8 mouse cellular contexts compared by ENCODE assay signal in the genomic region with DNA sequence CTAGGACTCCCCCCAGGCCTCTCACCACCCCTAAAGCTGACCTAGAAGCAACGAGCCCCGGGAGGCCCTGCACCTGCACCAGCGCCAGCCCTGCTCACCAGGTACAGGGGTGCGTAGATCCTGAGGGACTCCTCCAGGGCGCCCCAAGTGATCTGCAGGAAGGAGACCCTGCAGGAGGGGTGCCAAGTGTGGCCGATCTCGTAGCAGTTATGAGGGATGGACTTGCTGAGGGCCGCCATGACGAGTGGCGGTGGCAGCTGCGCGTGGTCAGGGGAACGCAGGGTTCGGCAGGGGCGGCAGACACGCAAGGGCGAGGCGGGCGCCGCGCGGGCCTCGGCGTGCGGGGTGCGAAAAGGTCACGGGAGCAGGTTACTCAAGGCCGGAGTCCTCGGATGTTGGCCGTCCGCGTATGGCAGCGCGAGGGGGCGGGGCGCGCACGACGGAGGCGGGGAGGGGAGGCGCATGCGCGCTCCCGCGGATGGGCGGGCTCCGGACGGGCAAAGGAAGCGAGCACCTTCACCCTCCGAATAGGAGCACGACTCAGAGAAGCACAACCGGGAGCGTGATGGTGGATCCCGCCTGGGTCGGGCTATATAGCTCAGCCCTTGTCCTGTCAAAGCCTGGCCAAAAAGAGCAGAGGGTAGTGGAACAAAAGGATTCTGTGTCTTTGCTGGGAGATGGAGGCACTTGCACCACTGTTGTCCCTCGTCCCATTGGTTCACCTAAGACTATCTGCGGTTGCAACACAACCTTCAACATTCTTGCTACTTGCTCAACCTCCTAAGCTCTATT.
DNase-seq lines count a peak whose midpoint lies in the region; ATAC-seq and TF ChIP-seq lines count a peak whose summit lies in the region.

No protein-coding gene starts in this region.

- under 1% methylated on average over 56 of the region's 57 CpGs for WGBS in forebrain, embryonic 15.5 days
- under 1% methylated on average over 57 of the region's 57 CpGs for WGBS in lung, embryonic 14.5 days
- WGBS in olfactory bulb, adult 2 months, result under 1% methylated on average over 57 of the region's 57 CpGs
- 1% methylated on average over 55 of the region's 57 CpGs for WGBS in thymus, adult 2 months

- no peaks in the 10 kb centered on the region for H3K9me3 ChIP-seq in forebrain, embryonic 15.5 days
- H3K9me3 ChIP-seq in lung, embryonic 14.5 days (ENCODE audit: low read depth, low read length), result no peaks in the 10 kb centered on the region

- H3K9ac ChIP-seq in forebrain, embryonic 15.5 days (replicated peaks), result peak overlapping the region; percentile 83
- peak overlapping the region; percentile 90 for H3K9ac ChIP-seq in lung, embryonic 14.5 days

- peak; percentile 86 for DNase-seq in ES-CJ7 (ENCODE audit: low read depth, low spot score)
- peak; percentile 94 for DNase-seq in cerebellum, adult 11 months
- DNase-seq in heart, postnatal 36 days, result peak; percentile 95 to 96
- peak; percentile 92 to 93 for DNase-seq in layer of hippocampus, adult 2 months (ENCODE audit: low spot score in 2 of 2)
- peak; percentile 91 for DNase-seq in lung, embryonic 14.5 days
- peak; percentile 93 for DNase-seq in thymus, adult 2 months

- H3K27me3 ChIP-seq in forebrain, embryonic 15.5 days, result no peaks in the 10 kb centered on the region
- H3K27me3 ChIP-seq in lung, embryonic 14.5 days (ENCODE audit: insufficient read depth, low read length), result no peaks in the 10 kb centered on the region
- no peaks in the 10 kb centered on the region for H3K27me3 ChIP-seq in thymus, adult 2 months (ENCODE audit: control insufficient read depth, insufficient read depth, low read length)

- H3K4me2 ChIP-seq in forebrain, embryonic 15.5 days (replicated peaks), result peak overlapping the region; percentile 82
- H3K4me2 ChIP-seq in lung, embryonic 14.5 days, result peak overlapping the region; percentile 90

- peak overlapping the region; percentile 76 for H3K27ac ChIP-seq in forebrain, embryonic 15.5 days (replicated peaks)
- H3K27ac ChIP-seq in layer of hippocampus, adult 2 months, result peak overlapping the region; percentile 94
- H3K27ac ChIP-seq in lung, embryonic 14.5 days (ENCODE audit: low read depth), result peak overlapping the region; percentile 50; the same call in 1 of the 2 replicates
- peak overlapping the region; percentile 70 for H3K27ac ChIP-seq in olfactory bulb, adult 2 months (ENCODE audit: insufficient read depth, low read depth, low read length)
- H3K27ac ChIP-seq in thymus, adult 2 months (ENCODE audit: control insufficient read depth, insufficient read depth, low read length), result no peak overlapping the region

- peak; percentile 95 for ATAC-seq in forebrain, embryonic 15.5 days (replicated peaks)
- ATAC-seq in lung, embryonic 14.5 days (ENCODE audit: insufficient read depth), result peak; percentile 92

- TF ChIP-seq CTCF in layer of hippocampus, adult 2 months (conservative IDR thresholded peaks at IDR 0.05), result no peak
- no peak for TF ChIP-seq CTCF in lung, embryonic 14.5 days (IDR thresholded peaks at IDR 0.05; ENCODE audit: low read depth)
- TF ChIP-seq CTCF in olfactory bulb, adult 2 months (IDR thresholded peaks at IDR 0.05; ENCODE audit: insufficient read depth, low read depth, low read length), result no peak
- TF ChIP-seq CTCF in thymus, adult 2 months (IDR thresholded peaks at IDR 0.05; ENCODE audit: borderline replicate concordance, control insufficient read depth, extremely low read depth, insufficient read depth, low read length, poor library complexity), result 0 out of 2 replicates have a peak, but pooled peaks have one; percentile 23

- TF ChIP-seq POLR2A in olfactory bulb, adult 2 months (IDR thresholded peaks at IDR 0.05; ENCODE audit: insufficient read depth, low read depth, low read length), result peak; percentile 76
- peak; percentile 35; the same call in 1 of the 2 replicates for TF ChIP-seq POLR2A in thymus, adult 2 months (IDR thresholded peaks at IDR 0.05; ENCODE audit: control insufficient read depth, extremely low read depth, insufficient read depth, low read length, poor library complexity)

- no peaks in the 10 kb centered on the region for H3K36me3 ChIP-seq in forebrain, embryonic 15.5 days
- H3K36me3 ChIP-seq in lung, embryonic 14.5 days (ENCODE audit: insufficient read depth), result no peaks in the 10 kb centered on the region
- no peaks in the 10 kb centered on the region for H3K36me3 ChIP-seq in thymus, adult 2 months (ENCODE audit: control insufficient read depth, insufficient read depth, low read length)

- peak overlapping the region; percentile 65 for H3K4me3 ChIP-seq in forebrain, embryonic 15.5 days
- H3K4me3 ChIP-seq in layer of hippocampus, adult 2 months, result peak overlapping the region; percentile 61
- H3K4me3 ChIP-seq in lung, embryonic 14.5 days (ENCODE audit: low read depth, low read length), result peak overlapping the region; percentile 94
- peak overlapping the region; percentile 92 for H3K4me3 ChIP-seq in olfactory bulb, adult 2 months (ENCODE audit: insufficient read depth, low read depth, low read length)
- H3K4me3 ChIP-seq in thymus, adult 2 months (ENCODE audit: control insufficient read depth, insufficient read depth, low read length), result peak overlapping the region; percentile 96

- peaks cover 37% of the 10 kb centered on the region for H3K4me1 ChIP-seq in forebrain, embryonic 15.5 days
- H3K4me1 ChIP-seq in lung, embryonic 14.5 days (ENCODE audit: insufficient read depth), result no peaks in the 10 kb centered on the region
- H3K4me1 ChIP-seq in olfactory bulb, adult 2 months (ENCODE audit: control insufficient read depth, insufficient read depth, low read length), result no peaks in the 10 kb centered on the region
- peaks cover 5% of the 10 kb centered on the region for H3K4me1 ChIP-seq in thymus, adult 2 months (replicated peaks; ENCODE audit: control insufficient read depth, insufficient read depth, low read length)

- intact Hi-C loops in heart, postnatal 36 days (cut with DNase I), result loop anchor here (2.0 to 5.0 kb wide), 2 partner anchors 64 to 72 kb away; a partner anchor contains a TSS
